Comparison of ENCODE assay signal across 8 mouse cellular contexts in genomic region chr15:81191303-81191702, GRCm38 (mm10). TPM values are rescaled to one million over a fixed set of nuclear protein-coding genes. Genes with fewer than 3 reads are reported as not detected.
DNase-seq lines count a peak whose midpoint lies in the region; ATAC-seq and TF ChIP-seq lines count a peak whose summit lies in the region.

No protein-coding gene starts in this region.

- no peak for DNase-seq in left cerebral cortex, adult 2 months (ENCODE audit: extremely low spot score in 1 of 2, low spot score in 2 of 2)
- no peak for DNase-seq in left cerebral cortex, adult 11 months (ENCODE audit: low spot score)
- no peak for DNase-seq in embryonic facial prominence, embryonic 11.5 days (ENCODE audit: low spot score)
- no peak for DNase-seq in urinary bladder, postnatal 4 days (ENCODE audit: low spot score in 2 of 2)
- no peak for DNase-seq in T-cell, adult 2 months (ENCODE audit: low spot score)
- DNase-seq in cerebellum, postnatal 10 days = no peak

- no peaks in the 10 kb centered on the region for H3K4me1 ChIP-seq in embryonic facial prominence, embryonic 11.5 days (ENCODE audit: control insufficient read depth, insufficient read depth, low read length)
- peaks cover 26% of the 10 kb centered on the region for H3K4me1 ChIP-seq in hindbrain, embryonic 15.5 days (replicated peaks)
- H3K4me1 ChIP-seq in midbrain, embryonic 15.5 days = peaks cover 24% of the 10 kb centered on the region

- H3K4me2 ChIP-seq in embryonic facial prominence, embryonic 11.5 days (ENCODE audit: low read depth, low read length) = peak overlapping the region; percentile 59
- H3K4me2 ChIP-seq in hindbrain, embryonic 15.5 days = peak overlapping the region; percentile 65
- peak overlapping the region; percentile 52 for H3K4me2 ChIP-seq in midbrain, embryonic 15.5 days

- no peak for TF ChIP-seq CTCF in left cerebral cortex, adult 2 months (IDR thresholded peaks at IDR 0.05)

- ATAC-seq in embryonic facial prominence, embryonic 11.5 days (replicated peaks; ENCODE audit: insufficient number of reproducible peaks, low FRiP score, low TSS enrichment, low read depth) = no peak
- no peak for ATAC-seq in hindbrain, embryonic 15.5 days (ENCODE audit: low FRiP score, low read depth)
- ATAC-seq in midbrain, embryonic 15.5 days (replicated peaks) = no peak

- WGBS in embryonic facial prominence, embryonic 11.5 days = 29% methylated on average over 9 of the region's 9 CpGs
- 27% methylated on average over 9 of the region's 9 CpGs for WGBS in hindbrain, embryonic 15.5 days
- WGBS in midbrain, embryonic 15.5 days = 23% methylated on average over 9 of the region's 9 CpGs

- H3K9ac ChIP-seq in embryonic facial prominence, embryonic 11.5 days (replicated peaks; ENCODE audit: low read length) = peak overlapping the region; percentile 65
- H3K9ac ChIP-seq in hindbrain, embryonic 15.5 days = peak overlapping the region; percentile 66
- peak overlapping the region; percentile 44 for H3K9ac ChIP-seq in midbrain, embryonic 15.5 days

- no peaks in the 10 kb centered on the region for H3K9me3 ChIP-seq in embryonic facial prominence, embryonic 11.5 days (replicated peaks; ENCODE audit: control insufficient read depth, low read length)
- H3K9me3 ChIP-seq in hindbrain, embryonic 15.5 days = no peaks in the 10 kb centered on the region
- no peaks in the 10 kb centered on the region for H3K9me3 ChIP-seq in midbrain, embryonic 15.5 days

- intact Hi-C loops in left cerebral cortex, adult 2 months (cut with DNase I) = loop anchor here (5.0 to 10.0 kb wide), 2 partner anchors 119 to 487 kb away; no protein-coding TSS in a partner anchor

- peak overlapping the region; percentile 53 for H3K4me3 ChIP-seq in left cerebral cortex, adult 2 months
- H3K4me3 ChIP-seq in embryonic facial prominence, embryonic 11.5 days (ENCODE audit: low read depth, low read length) = peak overlapping the region; percentile 69
- peak overlapping the region; percentile 91 for H3K4me3 ChIP-seq in hindbrain, embryonic 15.5 days
- H3K4me3 ChIP-seq in midbrain, embryonic 15.5 days = peak overlapping the region; percentile 58

- H3K36me3 ChIP-seq in embryonic facial prominence, embryonic 11.5 days (replicated peaks; ENCODE audit: control insufficient read depth, insufficient read depth, low read depth, low read length) = no peaks in the 10 kb centered on the region
- no peaks in the 10 kb centered on the region for H3K36me3 ChIP-seq in hindbrain, embryonic 15.5 days
- no peaks in the 10 kb centered on the region for H3K36me3 ChIP-seq in midbrain, embryonic 15.5 days (replicated peaks)

- H3K27ac ChIP-seq in left cerebral cortex, adult 2 months = peak overlapping the region; percentile 91
- H3K27ac ChIP-seq in embryonic facial prominence, embryonic 11.5 days (replicated peaks; ENCODE audit: low read depth, low read length) = no peak overlapping the region
- peak overlapping the region; percentile 77 for H3K27ac ChIP-seq in hindbrain, embryonic 15.5 days (replicated peaks)
- H3K27ac ChIP-seq in midbrain, embryonic 15.5 days = peak overlapping the region; percentile 64

- no peaks in the 10 kb centered on the region for H3K27me3 ChIP-seq in embryonic facial prominence, embryonic 11.5 days (ENCODE audit: control insufficient read depth, insufficient read depth, low read length)
- H3K27me3 ChIP-seq in hindbrain, embryonic 15.5 days = no peaks in the 10 kb centered on the region
- H3K27me3 ChIP-seq in midbrain, embryonic 15.5 days (replicated peaks) = no peaks in the 10 kb centered on the region

RNA-seq across cellular contexts. Expression of gene Mrtfa, which starts 0.7 kb away (rescaled TPM):
- total RNA-seq in left cerebral cortex, adult 2 months (2021) = 10 to 100 TPM; 71.2 to 75.8 TPM
- 15.5 and 18.4 TPM in 2 replicates for polyA plus RNA-seq in embryonic facial prominence, embryonic 11.5 days (2014; fragmentation: Nextera tagmentation; extraction: Ambion mirVana)
- 29.4 and 29.7 TPM in 2 replicates for polyA plus RNA-seq in hindbrain, embryonic 15.5 days (2015; fragmentation: Nextera tagmentation; extraction: Ambion mirVana)
- 29.6 and 34.4 TPM in 2 replicates for polyA plus RNA-seq in midbrain, embryonic 15.5 days (2015; fragmentation: Nextera tagmentation; extraction: Ambion mirVana)

RNA-seq across cellular contexts. Expression of gene Mchr1, which starts 44.0 kb away (rescaled TPM):
- 10 to 100 TPM; 23.6 to 27.5 TPM for total RNA-seq in left cerebral cortex, adult 2 months (2021)
- 0.21 and 0.76 TPM in 2 replicates for polyA plus RNA-seq in embryonic facial prominence, embryonic 11.5 days (2014; fragmentation: Nextera tagmentation; extraction: Ambion mirVana)
- polyA plus RNA-seq in hindbrain, embryonic 15.5 days (2015; fragmentation: Nextera tagmentation; extraction: Ambion mirVana) = 5.6 and 5.7 TPM in 2 replicates
- 5.3 and 5.8 TPM in 2 replicates for polyA plus RNA-seq in midbrain, embryonic 15.5 days (2015; fragmentation: Nextera tagmentation; extraction: Ambion mirVana)
